Mouse (Mus musculus) ES-Bruce4 (cell line): ENCODE measurements around the gene Sdr42e1. TPM values are rescaled to one million over a fixed set of nuclear protein-coding genes. Genes with fewer than 3 reads are reported as not detected.

ENCODE experiments used
- H3K27ac ChIP-seq: 2 replicates; pipeline ENCODE4 v1.5.1; 2012; ENCODE audit warnings: low read length, inconsistent platforms; ENCODE audit not compliant: insufficient read depth
- H3K27me3 ChIP-seq: 2 replicates; pipeline ENCODE4 v1.6.1; 2012; ENCODE audit warnings: mild to moderate bottlenecking, low read length, inconsistent platforms; ENCODE audit not compliant: control insufficient read depth, poor library complexity, insufficient read depth, severe bottlenecking
- H3K36me3 ChIP-seq: 2 replicates; pipeline ENCODE4 v1.6.1; 2012; ENCODE audit warnings: inconsistent platforms, mild to moderate bottlenecking, low read length, moderate library complexity; ENCODE audit not compliant: control insufficient read depth, poor library complexity, insufficient read depth, severe bottlenecking
- H3K4me1 ChIP-seq: one replicate; pipeline ENCODE4 v1.8.1; 2011; ENCODE audit warnings: low read length; ENCODE audit not compliant: control insufficient read depth, insufficient read depth
- H3K4me3 ChIP-seq: 2 replicates; pipeline ENCODE4 v1.5.1; 2011; ENCODE audit warnings: low read depth, mild to moderate bottlenecking, low read length
- H3K9ac ChIP-seq: 2 replicates; pipeline ENCODE4 v1.6.1; 2012; ENCODE audit warnings: low read depth, mild to moderate bottlenecking, inconsistent platforms; ENCODE audit not compliant: poor library complexity, severe bottlenecking
- H3K9me3 ChIP-seq: replicated peaks from 2 replicates; pipeline ENCODE4 v1.6.1; 2012; ENCODE audit warnings: mild to moderate bottlenecking, low read length, inconsistent platforms; ENCODE audit not compliant: control insufficient read depth, poor library complexity, insufficient read depth, severe bottlenecking
- CTCF ChIP-seq: IDR thresholded peaks from one replicate; pipeline ENCODE4 v1.8.1; 2011; ENCODE audit warnings: low read depth, low read length
- EP300 ChIP-seq: IDR thresholded peaks from 2 replicates; pipeline ENCODE4 v1.6.1; 2011; ENCODE audit warnings: low read depth, low read length; ENCODE audit not compliant: insufficient read depth
- POLR2A ChIP-seq: IDR thresholded peaks from one replicate; pipeline ENCODE4 v1.8.1; 2011; ENCODE audit warnings: low read length; ENCODE audit not compliant: insufficient read depth
- polyA plus RNA-seq: library from polyadenylated mRNA; stranded (reverse); fragments of >200 nt; gene quantifications from 2 replicates; pipeline ENCODE4 v1.2.4, GENCODE M21; 2011; ENCODE audit warnings: low read depth; ENCODE audit not compliant: missing spikeins, insufficient read depth, insufficient read length

Sdr42e1 gene
- polyA plus RNA-seq, 1 experiment: 0.22 TPM

- Histone ChIP-seq H3K9ac (no peak overlapping the region), H3K27ac (no peak overlapping the region), H3K9me3 (peaks cover 7% of the 10 kb centered on the region; the same call in 1 of the 2 replicates), H3K4me1 (no peaks in the 10 kb centered on the region), H3K4me3 (no peak overlapping the region), H3K27me3 (no peaks in the 10 kb centered on the region), H3K36me3 (peaks cover 3% of the 10 kb centered on the region; the same call in 1 of the 2 replicates)
- TF ChIP-seq CTCF: no peak
- no peak for TF ChIP-seq POLR2A
- TF ChIP-seq EP300: no peak
These were observed 41.0 kb downstream of the Sdr42e1 start for GRCm38 (mm10) chr8:117632532-117632931.

- no peak for TF ChIP-seq POLR2A
- no peak for TF ChIP-seq CTCF
- TF ChIP-seq EP300: no peak
- no peaks in the 10 kb centered on the region for H3K4me1 ChIP-seq
- H3K4me3 ChIP-seq: no peak overlapping the region
- no peaks in the 10 kb centered on the region for H3K27me3 ChIP-seq
- no peaks in the 10 kb centered on the region for H3K36me3 ChIP-seq
- no peak overlapping the region for H3K9ac ChIP-seq
- no peak overlapping the region for H3K27ac ChIP-seq
- 0 out of 2 replicates have a peak, but pooled peaks cover 2% of the 10 kb centered on the region for H3K9me3 ChIP-seq
These were observed 46.4 kb downstream of the Sdr42e1 start for GRCm38 (mm10) chr8:117627096-117627495.

- Histone ChIP-seq H3K4me1 (no peaks in the 10 kb centered on the region), H3K27ac (no peak overlapping the region), H3K4me3 (no peak overlapping the region), H3K27me3 (no peaks in the 10 kb centered on the region), H3K36me3 (no peaks in the 10 kb centered on the region), H3K9me3 (0 out of 2 replicates have a peak, but pooled peaks cover 2% of the 10 kb centered on the region), H3K9ac (no peak overlapping the region)
- TF ChIP-seq CTCF (peak; percentile 92), EP300 (no peak)
These were observed 47.2 kb downstream of the Sdr42e1 start for GRCm38 (mm10) chr8:117626040-117626838.

- no peaks in the 10 kb centered on the region for H3K27me3 ChIP-seq
- H3K9me3 ChIP-seq: peaks cover 6% of the 10 kb centered on the region
- H3K36me3 ChIP-seq: peaks cover 4% of the 10 kb centered on the region
- no peaks in the 10 kb centered on the region for H3K4me1 ChIP-seq
- H3K9ac ChIP-seq: no peak overlapping the region
- TF ChIP-seq EP300 (no peak), CTCF (peak; percentile 0), POLR2A (no peak)
- no peak overlapping the region for H3K4me3 ChIP-seq
- H3K27ac ChIP-seq: no peak overlapping the region
These were observed 60.6 kb downstream of the Sdr42e1 start for GRCm38 (mm10) chr8:117612861-117613260.

Other genes starting within 250 kb of the Sdr42e1 start
- 32.4 and 32.7 TPM in 2 replicates for gene Plcg2, start 175.4 kb downstream of the Sdr42e1 start, polyA plus RNA-seq
- gene Hsd17b2, start 28.2 kb upstream of the Sdr42e1 start, polyA plus RNA-seq: 0.61 TPM in 1 of 2 replicates, not detected in the other
- 88.0 and 98.3 TPM in 2 replicates for gene Mphosph6, start 128.3 kb upstream of the Sdr42e1 start, polyA plus RNA-seq